Mouse (Mus musculus) forebrain, embryonic 11.5 days (tissue): ENCODE results near the gene Crybg1. TPM values are rescaled to one million over a fixed set of nuclear protein-coding genes. Genes with fewer than 3 reads are reported as not detected.

ENCODE experiments used
- ATAC-seq: fragments of 200-750 bp; cut with Nextera tagmentation; replicated peaks from 2 replicates; pipeline ENCODE4 v1.8.0; 2017; ENCODE audit warnings: moderate TSS enrichment; ENCODE audit not compliant: low FRiP score
- DNase-seq: peaks from one replicate; pipeline ENCODE4 v3.0.0-alpha.2; 2017; ENCODE audit warnings: low spot score
- H3K27ac ChIP-seq: fragments of 300-500 bp; sonication (generic); 2 replicates; pipeline ENCODE4 v1.5.1; 2014; ENCODE audit warnings: low read depth, low read length
- H3K27me3 ChIP-seq: fragments of 300-500 bp; sonication (generic); 2 replicates; pipeline ENCODE4 v1.6.1; 2014; ENCODE audit warnings: mild to moderate bottlenecking, low read length, mixed read lengths; ENCODE audit not compliant: control insufficient read depth, insufficient read depth
- H3K36me3 ChIP-seq: fragments of 300-500 bp; sonication (generic); 2 replicates; pipeline ENCODE4 v1.6.1; 2014; ENCODE audit warnings: mild to moderate bottlenecking, low read length, moderate library complexity, mixed read lengths; ENCODE audit not compliant: control insufficient read depth, insufficient read depth
- H3K4me1 ChIP-seq: fragments of 300-500 bp; sonication (generic); replicated peaks from 2 replicates; pipeline ENCODE4 v1.6.1; 2014; ENCODE audit warnings: low read length, mixed read lengths; ENCODE audit not compliant: control insufficient read depth, insufficient read depth
- H3K4me2 ChIP-seq: fragments of 300-500 bp; sonication (generic); 2 replicates; pipeline ENCODE4 v1.6.1; 2014; ENCODE audit warnings: low read depth, mild to moderate bottlenecking, low read length, moderate library complexity, mixed read lengths; ENCODE audit not compliant: severe bottlenecking
- H3K4me3 ChIP-seq: fragments of 300-500 bp; sonication (generic); 2 replicates; pipeline ENCODE4 v1.5.1; 2014; ENCODE audit warnings: low read depth, low read length
- H3K9ac ChIP-seq: fragments of 300-500 bp; sonication (generic); 2 replicates; pipeline ENCODE4 v1.6.1; 2014; ENCODE audit warnings: low read length
- H3K9me3 ChIP-seq: fragments of 300-500 bp; sonication (generic); 2 replicates; pipeline ENCODE4 v1.6.1; 2016; ENCODE audit warnings: low read length, mixed read lengths; ENCODE audit not compliant: control insufficient read depth
- WGBS: fragments of 180-500 bp; shearing (Covaris S2); extraction: QIAGEN DNeasy Blood & Tissue Kit; methylation state at CpG from one replicate; pipeline ENCODE4 v1.1.7; 2014; 5-methylcytosine and 5-hydroxymethylcytosine counted together
- polyA plus RNA-seq: library from polyadenylated mRNA; unstranded; fragments of >200 nt; fragmentation: Nextera tagmentation; extraction: Ambion mirVana; gene quantifications from 2 replicates; pipeline ENCODE4 v1.2.1, GENCODE M21; 2014

Gene Crybg1
- polyA plus RNA-seq, 1 experiment from 2014 or later = 0.24 TPM

DNA sequence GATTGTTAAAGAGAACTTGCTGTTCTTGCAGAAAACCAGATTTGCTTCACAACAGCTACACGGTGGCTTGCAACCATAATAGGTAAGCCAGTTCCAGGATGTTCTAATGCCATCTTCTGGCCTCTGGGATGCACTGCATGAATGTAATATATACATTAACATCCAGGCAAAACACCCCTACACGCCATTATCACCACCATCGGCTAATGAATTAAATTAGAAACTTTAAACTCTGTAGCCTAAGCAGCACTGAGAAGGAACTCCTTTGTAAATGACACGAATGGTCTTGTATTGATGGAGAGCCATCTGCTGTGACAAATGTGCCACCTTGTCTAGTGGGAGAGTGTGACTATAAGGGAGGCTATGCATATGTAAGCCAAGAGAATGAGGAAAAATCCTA is 11.5 kb upstream of the Crybg1 start:
- 62% methylated on average over 4 of the region's 4 CpGs for WGBS
- Histone ChIP-seq H3K36me3 (no peaks in the 10 kb centered on the region), H3K4me2 (no peak overlapping the region), H3K27me3 (no peaks in the 10 kb centered on the region), H3K27ac (no peak overlapping the region), H3K4me1 (no peaks in the 10 kb centered on the region), H3K9ac (no peak overlapping the region), H3K4me3 (no peak overlapping the region), H3K9me3 (no peaks in the 10 kb centered on the region)
- DNase-seq = no peak
- ATAC-seq = no peak

DNA sequence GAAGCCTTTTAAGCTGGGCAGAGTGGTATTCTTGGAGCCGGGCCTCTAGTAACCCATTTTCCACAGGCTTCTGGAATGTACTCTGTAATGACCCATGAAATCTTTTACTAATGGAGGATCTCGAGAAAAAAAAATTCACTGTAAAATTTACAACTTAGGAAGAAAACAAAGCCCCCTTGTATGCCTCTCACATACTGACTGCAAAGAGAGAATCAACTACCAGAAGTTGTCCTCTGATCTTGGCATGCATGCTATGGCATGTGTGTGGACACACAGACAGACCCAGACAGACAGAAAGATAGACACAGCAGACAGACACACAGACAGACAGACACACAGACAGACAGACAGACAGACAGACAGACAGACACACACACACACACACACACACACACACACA is 8.8 kb upstream of the Crybg1 start:
- H3K4me3 ChIP-seq = no peak overlapping the region
- DNase-seq (no peak), ATAC-seq (no peak)
- no peaks in the 10 kb centered on the region for H3K27me3 ChIP-seq
- H3K4me2 ChIP-seq = no peak overlapping the region
- no peaks in the 10 kb centered on the region for H3K9me3 ChIP-seq
- no peak overlapping the region for H3K9ac ChIP-seq
- no peaks in the 10 kb centered on the region for H3K36me3 ChIP-seq
- no peak overlapping the region for H3K27ac ChIP-seq
- WGBS = 72% methylated on average over 2 of the region's 2 CpGs
- no peaks in the 10 kb centered on the region for H3K4me1 ChIP-seq

DNA sequence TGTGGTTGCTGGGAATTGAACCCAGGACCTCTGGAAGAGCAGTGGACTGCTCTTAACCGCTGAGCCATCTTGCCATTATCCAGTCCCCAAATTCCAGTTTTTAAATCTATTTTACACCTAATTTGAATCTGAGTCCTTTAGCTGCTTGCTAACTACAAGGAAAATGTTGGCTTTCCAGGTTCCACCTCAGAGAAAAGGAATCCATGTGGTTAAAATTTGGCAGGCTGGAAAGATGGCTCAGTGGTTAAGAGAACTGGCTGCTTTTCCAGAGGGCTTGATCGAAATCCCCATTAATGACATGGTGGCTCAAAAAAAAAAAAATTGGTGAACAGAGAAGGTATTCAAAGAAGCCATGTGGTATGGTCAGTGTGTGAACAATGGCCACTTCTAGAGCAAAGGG is 1.8 kb upstream of the Crybg1 start:
- Histone ChIP-seq H3K4me2 (no peak overlapping the region), H3K27me3 (peaks cover 4% of the 10 kb centered on the region; the same call in 1 of the 2 replicates), H3K4me3 (no peak overlapping the region), H3K36me3 (no peaks in the 10 kb centered on the region), H3K9ac (no peak overlapping the region), H3K4me1 (0 out of 2 replicates have a peak, but pooled peaks cover 2% of the 10 kb centered on the region), H3K27ac (no peak overlapping the region), H3K9me3 (no peaks in the 10 kb centered on the region)
- 88% methylated on average over 2 of the region's 2 CpGs for WGBS
- DNase-seq (no peak), ATAC-seq (no peak)

DNA sequence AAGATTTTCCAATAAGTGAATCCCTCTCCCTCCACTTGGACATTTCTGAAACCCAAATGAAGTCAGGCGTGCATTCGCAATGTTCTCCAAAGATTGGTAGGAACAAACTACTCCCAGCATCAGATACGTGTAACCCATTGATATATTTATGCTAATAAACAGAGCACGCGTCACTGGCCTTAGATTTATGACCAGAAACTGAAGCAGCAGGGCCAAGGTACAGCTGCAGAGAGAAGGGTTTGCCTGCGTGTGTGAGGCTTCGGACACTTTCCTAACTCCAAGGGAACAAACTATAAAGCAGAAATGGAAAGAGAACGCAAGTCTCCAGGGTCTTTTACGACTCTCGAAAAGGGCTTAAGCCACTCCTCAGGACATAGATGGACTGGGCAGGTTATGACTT is 5.3 kb downstream of the Crybg1 start:
- Histone ChIP-seq H3K27me3 (peaks cover under 1% of the 10 kb centered on the region; the same call in 1 of the 2 replicates), H3K9ac (no peak overlapping the region), H3K4me3 (no peak overlapping the region), H3K4me2 (no peak overlapping the region), H3K36me3 (no peaks in the 10 kb centered on the region), H3K4me1 (no peaks in the 10 kb centered on the region), H3K27ac (no peak overlapping the region), H3K9me3 (no peaks in the 10 kb centered on the region)
- 92% methylated on average over 10 of the region's 10 CpGs for WGBS
- no peak for DNase-seq
- ATAC-seq = no peak

DNA sequence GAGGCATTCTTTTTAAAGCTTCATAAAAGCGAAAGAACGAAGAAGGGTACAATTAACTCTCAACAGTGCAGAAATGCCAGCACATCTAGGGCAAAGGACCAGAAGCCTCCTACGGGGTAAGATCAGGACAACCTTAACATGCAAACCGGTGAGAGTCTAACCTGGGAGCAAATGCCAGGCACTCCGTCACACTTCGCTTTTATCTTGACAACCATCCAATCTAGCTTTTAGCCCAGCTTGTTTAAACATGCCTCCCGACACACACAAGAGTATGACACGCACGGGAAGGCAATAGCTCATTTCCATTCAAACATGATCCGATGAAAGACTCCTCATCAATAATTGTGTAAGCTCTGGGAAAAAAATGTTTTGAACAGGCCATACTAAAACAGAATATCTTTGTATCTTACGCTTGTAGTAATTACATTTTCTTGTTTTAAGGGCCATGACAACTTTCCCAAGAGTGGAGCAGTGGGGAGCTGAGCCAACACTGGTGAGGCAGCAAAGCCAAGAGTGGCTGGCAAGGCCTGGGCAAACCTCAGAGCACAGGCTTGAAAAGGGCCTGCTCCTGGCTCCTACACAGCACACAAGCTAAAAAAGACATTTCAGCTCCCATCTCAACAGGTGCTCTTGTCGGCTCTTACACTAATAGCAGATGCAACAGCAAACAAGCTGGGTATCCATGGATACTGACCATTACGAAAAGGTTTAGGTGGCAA is 10.4 kb downstream of the Crybg1 start:
- WGBS = 85% methylated on average over 13 of the region's 13 CpGs
- Histone ChIP-seq H3K9ac (no peak overlapping the region), H3K27me3 (no peaks in the 10 kb centered on the region), H3K27ac (no peak overlapping the region), H3K4me1 (no peaks in the 10 kb centered on the region; the same call in 1 of the 2 replicates), H3K4me3 (no peak overlapping the region), H3K36me3 (no peaks in the 10 kb centered on the region), H3K9me3 (no peaks in the 10 kb centered on the region), H3K4me2 (no peak overlapping the region)
- DNase-seq = no peak
- no peak for ATAC-seq

DNA sequence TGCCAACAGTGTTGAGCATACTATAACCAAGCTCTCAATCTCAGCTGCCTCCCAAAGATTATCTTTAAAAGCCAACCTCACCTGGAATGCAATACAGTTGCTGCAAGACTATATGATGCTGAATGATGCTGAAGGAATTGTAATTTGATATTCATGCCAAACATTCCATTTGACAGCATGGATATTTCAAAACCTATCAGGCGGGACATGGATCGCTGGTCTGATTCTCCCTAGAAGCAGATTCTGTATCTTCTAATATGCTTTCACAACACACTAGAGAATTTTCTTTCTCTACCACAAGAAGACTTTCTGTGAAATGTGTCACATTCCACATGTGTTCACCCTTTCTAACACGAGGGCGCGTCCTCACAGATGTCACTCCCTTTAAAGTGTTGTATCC is 22.6 kb downstream of the Crybg1 start:
- H3K27me3 ChIP-seq = no peaks in the 10 kb centered on the region
- no peak overlapping the region for H3K4me3 ChIP-seq
- no peak overlapping the region for H3K27ac ChIP-seq
- H3K36me3 ChIP-seq = no peaks in the 10 kb centered on the region
- ATAC-seq (no peak), DNase-seq (no peak)
- H3K9ac ChIP-seq = no peak overlapping the region
- H3K9me3 ChIP-seq = no peaks in the 10 kb centered on the region
- H3K4me2 ChIP-seq = no peak overlapping the region
- 86% methylated on average over 5 of the region's 5 CpGs for WGBS
- H3K4me1 ChIP-seq = no peaks in the 10 kb centered on the region

DNA sequence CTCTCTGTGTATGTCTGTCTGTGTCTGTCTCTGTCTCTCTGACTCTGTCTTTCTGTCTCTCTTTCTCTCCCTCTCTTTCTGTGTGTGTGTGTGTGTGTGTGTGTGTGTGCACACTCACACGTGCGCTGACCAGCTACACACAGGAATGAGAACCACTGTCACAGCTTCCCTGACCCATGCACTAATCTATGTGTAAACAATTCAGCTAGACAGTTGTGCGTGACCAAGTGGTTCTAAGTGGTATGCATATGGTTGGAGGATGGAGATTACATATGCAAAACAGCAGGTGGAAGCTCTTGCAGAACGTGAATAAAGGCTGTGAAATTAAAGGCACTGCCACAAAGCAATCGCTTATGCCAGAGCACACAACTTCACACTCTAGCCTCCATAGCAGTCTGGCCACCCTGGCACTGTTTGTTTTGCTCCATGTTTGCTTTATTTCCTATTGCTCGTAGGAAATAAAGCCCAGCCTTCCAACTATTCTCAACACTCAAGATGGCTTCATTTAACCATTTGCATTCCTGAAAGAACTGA is 24.2 kb downstream of the Crybg1 start:
- H3K4me1 ChIP-seq = no peaks in the 10 kb centered on the region
- no peaks in the 10 kb centered on the region for H3K36me3 ChIP-seq
- no peak overlapping the region for H3K9ac ChIP-seq
- no peaks in the 10 kb centered on the region for H3K9me3 ChIP-seq
- H3K27me3 ChIP-seq = no peaks in the 10 kb centered on the region
- no peak overlapping the region for H3K4me3 ChIP-seq
- H3K4me2 ChIP-seq = no peak overlapping the region
- WGBS = 61% methylated on average over 6 of the region's 6 CpGs
- no peak overlapping the region for H3K27ac ChIP-seq
- ATAC-seq (no peak), DNase-seq (no peak)

DNA sequence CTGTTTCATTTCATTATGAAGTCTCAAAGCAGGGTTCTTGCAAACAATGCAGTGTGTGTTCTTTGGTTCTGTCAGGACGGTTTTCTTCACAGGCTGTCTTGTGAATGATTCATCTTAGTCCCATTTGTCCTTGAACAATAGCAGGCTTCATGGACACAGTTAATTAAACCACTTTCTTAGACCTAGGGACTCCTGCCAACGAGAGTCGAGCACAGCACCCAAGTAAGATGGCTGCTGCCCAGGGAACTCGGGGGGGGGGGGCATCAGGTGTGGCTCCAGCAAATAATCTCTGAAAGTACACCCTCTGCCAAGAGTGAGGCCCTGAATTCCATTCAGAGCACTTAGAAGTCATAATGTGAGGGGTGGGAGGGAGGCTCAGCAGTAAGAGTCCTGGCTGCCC is 30.0 kb downstream of the Crybg1 start:
- DNase-seq (no peak), ATAC-seq (no peak)
- H3K4me3 ChIP-seq = no peak overlapping the region
- no peak overlapping the region for H3K9ac ChIP-seq
- no peaks in the 10 kb centered on the region for H3K36me3 ChIP-seq
- H3K27me3 ChIP-seq = no peaks in the 10 kb centered on the region
- H3K9me3 ChIP-seq = no peaks in the 10 kb centered on the region
- H3K4me1 ChIP-seq = no peaks in the 10 kb centered on the region
- WGBS = 35% methylated on average over 4 of the region's 4 CpGs
- no peak overlapping the region for H3K4me2 ChIP-seq
- H3K27ac ChIP-seq = no peak overlapping the region

DNA sequence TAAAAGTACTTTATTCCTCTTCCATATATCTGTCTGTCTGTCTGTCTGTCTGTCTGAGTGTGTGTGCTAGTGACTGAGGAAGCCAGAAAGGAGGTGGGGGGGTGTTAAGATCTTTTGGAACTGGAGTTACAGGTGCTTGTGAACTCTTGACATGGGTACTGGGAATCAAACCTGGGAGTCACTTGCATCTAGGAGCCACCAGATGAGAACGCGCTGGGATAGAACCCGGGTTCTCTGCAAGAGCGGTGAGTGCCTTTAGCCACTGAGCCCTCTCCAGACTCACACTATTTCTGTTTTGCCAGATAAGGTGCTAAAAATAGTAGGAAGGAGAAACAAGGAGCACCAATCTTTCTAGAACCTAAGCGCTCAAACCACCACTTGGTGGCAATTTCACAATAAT is 31.9 kb downstream of the Crybg1 start:
- 90% methylated on average over 5 of the region's 5 CpGs for WGBS
- ATAC-seq (no peak), DNase-seq (no peak)
- Histone ChIP-seq H3K4me1 (no peaks in the 10 kb centered on the region), H3K27me3 (no peaks in the 10 kb centered on the region), H3K9me3 (no peaks in the 10 kb centered on the region), H3K36me3 (no peaks in the 10 kb centered on the region), H3K27ac (no peak overlapping the region), H3K9ac (no peak overlapping the region), H3K4me3 (no peak overlapping the region), H3K4me2 (no peak overlapping the region)
